Mouse (Mus musculus) spleen, adult 2 months (tissue): ENCODE results near the gene Map3k21. TPM values are rescaled to one million over a fixed set of nuclear protein-coding genes. Genes with fewer than 3 reads are reported as not detected.

Experiments used
- DNase-seq, 2 experiments: peaks; one replicate each; pipeline versions ENCODE4 v3.0.0 to v3.0.0-alpha.2; 2012 to 2021; ENCODE audit warnings: low spot score in 2 of 2, low read depth in 1 of 2
- H3K27ac ChIP-seq: fragments of 200-500 bp; 2 replicates; pipeline ENCODE4 v1.5.1; 2012; ENCODE audit warnings: low read length, inconsistent platforms; ENCODE audit not compliant: insufficient read depth
- H3K27me3 ChIP-seq: fragments of 200-500 bp; 2 replicates; pipeline ENCODE4 v1.6.1; 2012; ENCODE audit warnings: mild to moderate bottlenecking, moderate library complexity, low read length, inconsistent platforms; ENCODE audit not compliant: control insufficient read depth, insufficient read depth
- H3K36me3 ChIP-seq: fragments of 200-500 bp; 2 replicates; pipeline ENCODE4 v1.6.1; 2012; ENCODE audit warnings: mild to moderate bottlenecking, low read length, inconsistent platforms; ENCODE audit not compliant: control insufficient read depth, insufficient read depth
- H3K4me1 ChIP-seq: fragments of 200-500 bp; 2 replicates; pipeline ENCODE4 v1.6.1; 2011; ENCODE audit warnings: inconsistent platforms; ENCODE audit not compliant: control insufficient read depth, insufficient read depth, insufficient read length
- H3K4me3 ChIP-seq: fragments of 200-500 bp; 2 replicates; pipeline ENCODE4 v1.5.1; 2011; ENCODE audit warnings: mild to moderate bottlenecking, inconsistent platforms; ENCODE audit not compliant: insufficient read depth, insufficient read length; ENCODE audit errors: extremely low read depth
- CTCF ChIP-seq: fragments of 200-500 bp; IDR thresholded peaks from 2 replicates; pipeline ENCODE4 v1.5.1; 2011; ENCODE audit warnings: mild to moderate bottlenecking, inconsistent platforms; ENCODE audit not compliant: insufficient read depth, insufficient read length, insufficient replicate concordance; ENCODE audit errors: extremely low read depth
- POLR2A ChIP-seq: fragments of 200-500 bp; IDR thresholded peaks from 2 replicates; pipeline ENCODE4 v1.6.1; 2011; ENCODE audit warnings: low read depth, low read length, inconsistent platforms
- WGBS: fragments of 180-500 bp; shearing (Covaris S2); methylation state at CpG from one replicate; pipeline ENCODE4 v1.1.7; 2018; 5-methylcytosine and 5-hydroxymethylcytosine counted together
- polyA plus RNA-seq: library from polyadenylated mRNA; depleted of rRNA; stranded (reverse); fragments of >200 nt; gene quantifications from 2 replicates; pipeline ENCODE4 v1.2.3, GENCODE M21; 2012

Gene Map3k21
- polyA plus RNA-seq, 1 experiment = 0.06 TPM

- DNase-seq = no peak
- no peak overlapping the region for H3K27ac ChIP-seq
Measured at GRCm38 (mm10) chr8:125913206-125913605, 3.0 kb downstream of the Map3k21 start.

GRCm38 (mm10) chr8:125914386-125914785, 4.1 kb downstream of the Map3k21 start:
- no peaks in the 10 kb centered on the region; the same call in 1 of the 2 replicates for H3K4me1 ChIP-seq
- peaks cover 9% of the 10 kb centered on the region for H3K27me3 ChIP-seq
- WGBS = 87% methylated on average over 9 of the region's 9 CpGs
- no peak for DNase-seq
- H3K36me3 ChIP-seq = no peaks in the 10 kb centered on the region
- no peak overlapping the region for H3K4me3 ChIP-seq
- no peak for TF ChIP-seq POLR2A
- TF ChIP-seq CTCF = no peak
- no peak overlapping the region for H3K27ac ChIP-seq

More at GRCm38 (mm10) chr8:125913206-125913605, 3.0 kb downstream of the Map3k21 start:
- Histone ChIP-seq H3K36me3 (no peaks in the 10 kb centered on the region), H3K4me1 (no peaks in the 10 kb centered on the region; the same call in 1 of the 2 replicates), H3K4me3 (no peak overlapping the region), H3K27me3 (peaks cover 9% of the 10 kb centered on the region)
- 85% methylated on average over 4 of the region's 4 CpGs for WGBS
- TF ChIP-seq POLR2A = no peak

GRCm38 (mm10) chr8:125917013-125917412, 6.8 kb downstream of the Map3k21 start:
- Histone ChIP-seq H3K36me3 (no peaks in the 10 kb centered on the region), H3K4me1 (no peaks in the 10 kb centered on the region), H3K4me3 (no peak overlapping the region), H3K27me3 (no peaks in the 10 kb centered on the region), H3K27ac (no peak overlapping the region)
- DNase-seq = no peak
- TF ChIP-seq CTCF = no peak
- TF ChIP-seq POLR2A = no peak
- 61% methylated on average over 10 of the region's 10 CpGs for WGBS

GRCm38 (mm10) chr8:125918719-125919118, 8.5 kb downstream of the Map3k21 start:
- Histone ChIP-seq H3K4me3 (no peak overlapping the region), H3K36me3 (no peaks in the 10 kb centered on the region), H3K27ac (no peak overlapping the region), H3K4me1 (no peaks in the 10 kb centered on the region), H3K27me3 (no peaks in the 10 kb centered on the region)
- TF ChIP-seq POLR2A = no peak
- no peak for TF ChIP-seq CTCF
- 71% methylated on average over 2 of the region's 2 CpGs for WGBS
- DNase-seq = no peak

GRCm38 (mm10) chr8:125919560-125919959, 9.3 kb downstream of the Map3k21 start:
- WGBS = 90% methylated on average over 8 of the region's 8 CpGs
- TF ChIP-seq POLR2A (no peak), CTCF (no peak)
- Histone ChIP-seq H3K36me3 (no peaks in the 10 kb centered on the region), H3K4me3 (no peak overlapping the region), H3K27me3 (no peaks in the 10 kb centered on the region), H3K4me1 (no peaks in the 10 kb centered on the region), H3K27ac (no peak overlapping the region)
- DNase-seq = no peak

GRCm38 (mm10) chr8:125920281-125920680, 10.0 kb downstream of the Map3k21 start:
- H3K27ac ChIP-seq = no peak overlapping the region
- no peak overlapping the region for H3K4me3 ChIP-seq
- no peaks in the 10 kb centered on the region for H3K4me1 ChIP-seq
- TF ChIP-seq POLR2A (no peak), CTCF (no peak)
- 88% methylated on average over 10 of the region's 10 CpGs for whole genome bisulfite sequencing
- H3K27me3 ChIP-seq = no peaks in the 10 kb centered on the region
- no peak for DNase-seq
- no peaks in the 10 kb centered on the region for H3K36me3 ChIP-seq

GRCm38 (mm10) chr8:125920761-125921160, 10.5 kb downstream of the Map3k21 start:
- H3K4me1 ChIP-seq = no peaks in the 10 kb centered on the region
- H3K27me3 ChIP-seq = no peaks in the 10 kb centered on the region
- no peaks in the 10 kb centered on the region for H3K36me3 ChIP-seq
- no peak overlapping the region for H3K27ac ChIP-seq
- DNase-seq = no peak
- no peak overlapping the region for H3K4me3 ChIP-seq
- WGBS = 52% methylated on average over 9 of the region's 9 CpGs
- no peak for TF ChIP-seq POLR2A
- no peak for TF ChIP-seq CTCF
